Mouse (Mus musculus): ENCODE measurements at regions not wholly inside any gene's neighbourhood (a gene's known extent, or its start where the extent isn't known, plus 50 kb on each side); places are given as distances from the start of the nearest gene placed in this dataset.

DNA sequence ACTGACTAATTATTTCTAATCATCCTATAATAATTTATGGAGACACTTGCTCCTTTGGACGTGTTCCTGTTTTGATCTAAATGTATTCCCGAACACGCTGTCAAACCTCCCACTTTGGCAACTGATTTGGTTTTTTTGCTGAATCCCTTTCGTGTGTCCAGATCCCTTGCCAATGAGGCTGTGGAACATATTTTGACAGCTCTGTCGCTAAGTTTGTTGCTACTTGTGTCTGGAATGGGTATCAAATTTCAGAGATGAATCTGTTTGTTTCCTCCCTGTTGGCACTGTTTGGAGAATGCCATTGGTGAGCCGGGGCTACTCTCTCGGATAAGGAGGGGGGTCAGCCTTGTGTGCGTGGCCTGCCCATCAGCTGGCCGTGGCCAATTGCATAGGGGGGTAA lies 277.2 kb upstream of the Tshz3 start:
- 61% methylated on average over 9 of the region's 9 CpGs for WGBS (ENCODE audit: insufficient replicate concordance)
- no peaks in the 10 kb centered on the region for H3K9me3 ChIP-seq (ENCODE audit: control insufficient read depth, low read length)
- no peak overlapping the region for H3K27ac ChIP-seq
- no peaks in the 10 kb centered on the region for H3K36me3 ChIP-seq (replicated peaks; ENCODE audit: control insufficient read depth, insufficient read depth, low read depth)
- H3K27me3 ChIP-seq (ENCODE audit: control insufficient read depth, insufficient read depth, low read length): no peaks in the 10 kb centered on the region
- no peak for DNase-seq (ENCODE audit: low read depth in 3 of 3, low spot score in 3 of 3)
- H3K9ac ChIP-seq (replicated peaks): no peak overlapping the region
- no peak for ATAC-seq (ENCODE audit: insufficient read depth)
- H3K4me1 ChIP-seq (replicated peaks; ENCODE audit: control insufficient read depth in 2 of 2, insufficient read depth in 2 of 2, low read length in 1 of 2): no peaks in the 10 kb centered on the region
- H3K4me2 ChIP-seq (ENCODE audit: low read depth): no peak overlapping the region
- TF ChIP-seq CTCF (IDR thresholded peaks at IDR 0.05; ENCODE audit: low read depth) (no peak), EP300 (IDR thresholded peaks at IDR 0.05; ENCODE audit: low read depth) (no peak)
- no peak overlapping the region for H3K4me3 ChIP-seq (ENCODE audit: insufficient read depth in 1 of 2, low read depth in 2 of 2, low read length in 2 of 2)

DNA sequence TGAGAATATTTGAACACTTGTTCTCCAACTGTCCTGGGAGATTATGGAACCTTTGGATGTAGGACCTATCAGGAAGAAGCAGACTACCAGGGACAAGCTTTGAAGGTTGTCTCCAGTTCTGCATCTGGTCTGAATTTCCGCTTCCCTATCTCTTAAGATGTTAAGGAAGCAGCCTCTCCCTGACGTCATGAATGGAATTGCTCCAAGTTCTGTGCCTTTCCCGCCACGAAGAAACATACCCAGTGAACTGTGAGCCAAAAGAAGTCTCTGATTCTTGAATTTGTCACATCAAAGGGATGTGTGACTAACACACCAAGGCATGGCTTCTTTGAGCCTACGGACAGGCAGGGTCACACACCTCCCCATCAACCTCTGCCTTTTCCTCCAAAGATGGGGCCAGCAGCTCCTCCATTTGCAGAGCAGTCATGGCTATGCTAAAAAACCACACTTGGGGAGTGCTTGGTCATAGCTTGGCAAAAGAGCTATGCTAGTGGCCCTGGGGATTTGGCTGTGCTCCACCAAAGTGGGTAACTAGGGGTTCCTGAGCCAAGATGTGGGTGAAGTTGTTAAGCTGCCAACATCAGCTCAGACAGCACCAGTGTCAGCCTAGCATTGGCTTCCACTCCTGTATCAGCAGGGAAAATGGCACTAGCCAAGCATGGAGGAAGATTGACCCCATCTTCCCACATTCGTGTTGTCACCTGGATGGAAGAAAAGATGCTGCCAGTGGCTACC lies 248.6 kb upstream of the Tshz3 start:
- H3K4me1 ChIP-seq (replicated peaks; ENCODE audit: control insufficient read depth in 2 of 2, insufficient read depth in 2 of 2, low read length in 1 of 2): no peaks in the 10 kb centered on the region
- 45% methylated on average over 6 of the region's 6 CpGs for WGBS (ENCODE audit: insufficient replicate concordance)
- H3K27me3 ChIP-seq (ENCODE audit: control insufficient read depth, insufficient read depth, low read length): no peaks in the 10 kb centered on the region
- H3K9me3 ChIP-seq (ENCODE audit: control insufficient read depth, low read length): no peaks in the 10 kb centered on the region
- TF ChIP-seq CTCF (IDR thresholded peaks at IDR 0.05; ENCODE audit: low read depth) (no peak), EP300 (IDR thresholded peaks at IDR 0.05; ENCODE audit: low read depth) (no peak)
- H3K4me2 ChIP-seq (ENCODE audit: low read depth): no peak overlapping the region
- no peaks in the 10 kb centered on the region for H3K36me3 ChIP-seq (replicated peaks; ENCODE audit: control insufficient read depth, insufficient read depth, low read depth)
- no peak overlapping the region for H3K4me3 ChIP-seq (ENCODE audit: insufficient read depth in 1 of 2, low read depth in 2 of 2, low read length in 2 of 2)
- H3K27ac ChIP-seq: no peak overlapping the region
- DNase-seq (ENCODE audit: low read depth in 3 of 3, low spot score in 3 of 3): no peak
- no peak for ATAC-seq (ENCODE audit: insufficient read depth)
- no peak overlapping the region for H3K9ac ChIP-seq (replicated peaks)

DNA sequence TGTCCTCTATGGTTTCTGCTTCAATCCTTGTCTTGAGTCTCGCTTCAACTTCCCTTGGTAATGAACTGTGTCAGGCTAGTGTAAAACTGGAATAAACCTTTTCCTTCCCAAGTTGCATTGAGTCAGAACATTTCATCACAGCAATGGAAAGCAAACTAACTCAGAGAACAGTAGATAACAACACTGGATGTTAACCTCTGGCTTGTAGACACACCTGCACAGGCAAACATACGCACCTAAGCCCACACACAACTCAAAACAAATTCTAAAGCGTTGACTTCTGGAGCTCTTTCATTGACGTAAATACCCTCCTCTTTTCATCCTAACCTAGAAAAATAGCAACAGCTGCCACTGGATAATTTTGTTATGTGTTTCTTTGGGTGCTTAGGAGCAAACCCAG lies 244.1 kb upstream of the Tshz3 start:
- no peaks in the 10 kb centered on the region for H3K27me3 ChIP-seq (ENCODE audit: control insufficient read depth, insufficient read depth, low read length)
- ATAC-seq (ENCODE audit: insufficient read depth): no peak
- no peak for DNase-seq (ENCODE audit: low read depth in 3 of 3, low spot score in 3 of 3)
- no peak overlapping the region for H3K4me2 ChIP-seq (ENCODE audit: low read depth)
- 53% methylated on average over 4 of the region's 4 CpGs for WGBS (ENCODE audit: insufficient replicate concordance)
- no peak for TF ChIP-seq EP300 (IDR thresholded peaks at IDR 0.05; ENCODE audit: low read depth)
- no peak for TF ChIP-seq CTCF (IDR thresholded peaks at IDR 0.05; ENCODE audit: low read depth)
- H3K27ac ChIP-seq: no peak overlapping the region
- H3K4me3 ChIP-seq (ENCODE audit: insufficient read depth in 1 of 2, low read depth in 2 of 2, low read length in 2 of 2): no peak overlapping the region
- no peak overlapping the region for H3K9ac ChIP-seq (replicated peaks)
- H3K9me3 ChIP-seq (ENCODE audit: control insufficient read depth, low read length): no peaks in the 10 kb centered on the region
- no peaks in the 10 kb centered on the region for H3K4me1 ChIP-seq (replicated peaks; ENCODE audit: control insufficient read depth in 2 of 2, insufficient read depth in 2 of 2, low read length in 1 of 2)
- no peaks in the 10 kb centered on the region for H3K36me3 ChIP-seq (replicated peaks; ENCODE audit: control insufficient read depth, insufficient read depth, low read depth)

GRCm38 (mm10) chr7:36456080-36456479 lies 241.8 kb upstream of the Tshz3 start:
- Histone ChIP-seq H3K27ac (no peak overlapping the region), H3K4me3 (ENCODE audit: insufficient read depth in 1 of 2, low read depth in 2 of 2, low read length in 2 of 2) (no peak overlapping the region), H3K4me1 (replicated peaks; ENCODE audit: control insufficient read depth in 2 of 2, insufficient read depth in 2 of 2, low read length in 1 of 2) (no peaks in the 10 kb centered on the region), H3K36me3 (replicated peaks; ENCODE audit: control insufficient read depth, insufficient read depth, low read depth) (no peaks in the 10 kb centered on the region), H3K9me3 (ENCODE audit: control insufficient read depth, low read length) (no peaks in the 10 kb centered on the region), H3K9ac (replicated peaks) (no peak overlapping the region), H3K4me2 (ENCODE audit: low read depth) (no peak overlapping the region), H3K27me3 (ENCODE audit: control insufficient read depth, insufficient read depth, low read length) (no peaks in the 10 kb centered on the region)
- 71% methylated on average over 6 of the region's 6 CpGs for WGBS (ENCODE audit: insufficient replicate concordance)
- no peak for TF ChIP-seq EP300 (IDR thresholded peaks at IDR 0.05; ENCODE audit: low read depth)
- TF ChIP-seq CTCF (IDR thresholded peaks at IDR 0.05; ENCODE audit: low read depth): no peak
- ATAC-seq (ENCODE audit: insufficient read depth): no peak
- no peak for DNase-seq (ENCODE audit: low read depth in 3 of 3, low spot score in 3 of 3)

- Histone ChIP-seq H3K27me3 (ENCODE audit: control insufficient read depth, insufficient read depth, low read length) (no peaks in the 10 kb centered on the region), H3K36me3 (replicated peaks; ENCODE audit: control insufficient read depth, insufficient read depth, low read depth) (no peaks in the 10 kb centered on the region), H3K27ac (no peak overlapping the region), H3K4me2 (ENCODE audit: low read depth) (no peak overlapping the region), H3K9me3 (ENCODE audit: control insufficient read depth, low read length) (no peaks in the 10 kb centered on the region; the same call in 1 of the 2 replicates), H3K9ac (replicated peaks) (no peak overlapping the region), H3K4me1 (replicated peaks; ENCODE audit: control insufficient read depth in 2 of 2, insufficient read depth in 2 of 2, low read length in 1 of 2) (no peaks in the 10 kb centered on the region), H3K4me3 (ENCODE audit: insufficient read depth in 1 of 2, low read depth in 2 of 2, low read length in 2 of 2) (no peak overlapping the region)
- TF ChIP-seq EP300 (IDR thresholded peaks at IDR 0.05; ENCODE audit: low read depth) (no peak), CTCF (IDR thresholded peaks at IDR 0.05; ENCODE audit: low read depth) (no peak)
- ATAC-seq (ENCODE audit: insufficient read depth): no peak
- no peak for DNase-seq (ENCODE audit: low read depth in 3 of 3, low spot score in 3 of 3)
- 58% methylated on average over 5 of the region's 5 CpGs for WGBS (ENCODE audit: insufficient replicate concordance)
Measured at GRCm38 (mm10) chr7:36462422-36462833, 235.5 kb upstream of the Tshz3 start.

Measured in liver, embryonic 14.5 days (tissue).